Mouse (Mus musculus): ENCODE measurements at regions not wholly inside any gene's neighbourhood (a gene's known extent, or its start where the extent isn't known, plus 50 kb on each side); places are given as distances from the start of the nearest gene placed in this dataset.

DNA sequence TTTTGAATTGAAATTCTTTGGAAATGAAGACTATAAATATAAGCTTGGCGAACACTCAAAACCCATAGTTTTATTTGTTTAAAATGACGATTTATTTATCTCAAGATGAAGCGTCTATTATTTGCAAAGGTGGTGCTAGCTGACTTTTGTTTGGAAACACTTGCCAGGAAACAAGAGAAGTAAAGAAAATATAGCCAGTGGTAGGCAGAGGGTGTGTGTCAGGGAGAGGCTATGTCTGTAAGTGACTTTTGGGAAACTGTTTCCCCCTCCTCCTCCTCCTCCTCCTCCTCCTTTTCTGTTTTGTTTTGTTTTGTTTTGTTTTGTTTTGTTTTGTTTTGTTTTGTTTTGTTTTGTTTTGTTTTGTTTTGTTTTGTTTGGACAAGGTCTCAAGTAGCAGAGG is 62.2 kb upstream of the Egln3 start:
- H3K27ac ChIP-seq (replicated peaks) = no peak overlapping the region
- H3K36me3 ChIP-seq = no peaks in the 10 kb centered on the region
- no peak overlapping the region for H3K4me3 ChIP-seq
- H3K4me1 ChIP-seq = peaks cover 23% of the 10 kb centered on the region
- 84% methylated on average over 3 of the region's 3 CpGs for WGBS
- DNase-seq (ENCODE audit: low spot score) = no peak
- H3K9me3 ChIP-seq (replicated peaks) = no peaks in the 10 kb centered on the region
- no peaks in the 10 kb centered on the region; the same call in 1 of the 2 replicates for H3K27me3 ChIP-seq (ENCODE audit: low read depth, poor library complexity, severe bottlenecking)

DNA sequence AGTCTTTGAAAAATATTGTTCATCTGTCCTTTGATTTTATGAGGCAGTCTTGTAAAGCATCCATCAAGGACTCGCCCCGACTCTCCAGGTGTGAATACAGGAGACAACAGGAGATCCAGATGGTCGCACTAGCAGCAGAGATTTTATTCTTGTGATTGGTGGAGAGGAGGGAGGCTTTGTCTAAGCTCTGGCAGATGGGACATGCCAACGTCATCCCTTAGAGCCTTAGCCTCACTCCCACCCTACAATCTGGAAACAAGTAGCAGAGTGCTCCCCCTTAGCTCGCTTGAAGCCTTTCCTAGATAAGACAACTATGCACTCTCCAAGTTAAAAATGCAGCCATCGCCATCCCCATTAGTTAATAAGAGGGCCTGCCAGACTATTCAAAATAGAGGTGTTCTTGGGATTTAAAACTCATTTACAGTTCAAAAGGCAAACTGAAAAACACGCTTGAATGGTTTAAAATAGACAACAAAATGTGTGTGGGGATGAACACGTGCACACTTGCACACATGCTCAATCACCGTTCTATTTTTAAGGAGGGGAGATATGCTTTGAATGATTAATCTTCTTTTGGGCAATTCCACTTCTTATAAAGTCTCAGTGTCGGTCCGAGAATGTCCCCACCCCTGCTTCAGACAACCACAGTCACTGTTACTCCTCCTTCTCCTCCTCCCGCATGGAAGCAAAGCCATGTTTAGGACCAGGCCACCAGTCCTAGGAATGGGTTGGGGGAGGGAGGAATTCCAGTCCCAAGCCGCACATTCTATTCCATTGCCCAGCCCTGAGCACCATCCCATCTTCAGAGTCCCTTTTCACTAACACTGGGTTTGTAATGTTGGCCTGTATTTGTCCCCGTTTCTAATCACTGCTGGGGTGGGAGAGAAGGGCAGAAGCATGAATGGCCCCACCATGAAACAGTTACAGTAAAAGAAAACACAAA is 61.5 kb upstream of the Egln3 start:
- no peak for DNase-seq (ENCODE audit: low spot score)
- H3K27me3 ChIP-seq (ENCODE audit: low read depth, poor library complexity, severe bottlenecking) = no peaks in the 10 kb centered on the region; the same call in 1 of the 2 replicates
- 68% methylated on average over 14 of the region's 14 CpGs for WGBS

DNA sequence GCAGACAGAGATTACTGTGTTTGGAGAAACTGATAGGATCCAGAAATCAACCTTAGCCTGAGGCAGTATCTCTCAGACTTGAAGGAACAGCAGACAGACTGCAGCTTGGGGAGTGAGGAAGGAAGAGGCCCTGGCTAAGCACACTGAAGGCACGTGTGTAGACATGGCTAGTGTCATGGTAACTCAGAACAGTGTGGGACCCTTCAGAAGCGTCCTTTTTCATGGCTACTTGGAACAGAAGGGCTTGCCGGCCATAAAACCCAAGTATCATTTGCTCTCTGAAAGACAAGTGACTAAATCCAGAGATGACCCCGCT is 60.7 kb upstream of the Egln3 start:
- WGBS = 74% methylated on average over 4 of the region's 4 CpGs
- no peaks in the 10 kb centered on the region for H3K36me3 ChIP-seq
- no peak for DNase-seq (ENCODE audit: low spot score)
- H3K27ac ChIP-seq (replicated peaks) = peak overlapping the region; percentile 61
- peaks cover 23% of the 10 kb centered on the region for H3K4me1 ChIP-seq
- H3K4me3 ChIP-seq = no peak overlapping the region
- H3K27me3 ChIP-seq (ENCODE audit: low read depth, poor library complexity, severe bottlenecking) = no peaks in the 10 kb centered on the region; the same call in 1 of the 2 replicates
- no peaks in the 10 kb centered on the region for H3K9me3 ChIP-seq (replicated peaks)

More for the DNA sequence above, 61.5 kb upstream of the Egln3 start:
- H3K4me3 ChIP-seq = no peak overlapping the region
- peaks cover 23% of the 10 kb centered on the region for H3K4me1 ChIP-seq
- H3K27ac ChIP-seq (replicated peaks) = peak overlapping the region; percentile 61; the same call in 1 of the 2 replicates
- no peaks in the 10 kb centered on the region for H3K9me3 ChIP-seq (replicated peaks)
- no peaks in the 10 kb centered on the region for H3K36me3 ChIP-seq

DNA sequence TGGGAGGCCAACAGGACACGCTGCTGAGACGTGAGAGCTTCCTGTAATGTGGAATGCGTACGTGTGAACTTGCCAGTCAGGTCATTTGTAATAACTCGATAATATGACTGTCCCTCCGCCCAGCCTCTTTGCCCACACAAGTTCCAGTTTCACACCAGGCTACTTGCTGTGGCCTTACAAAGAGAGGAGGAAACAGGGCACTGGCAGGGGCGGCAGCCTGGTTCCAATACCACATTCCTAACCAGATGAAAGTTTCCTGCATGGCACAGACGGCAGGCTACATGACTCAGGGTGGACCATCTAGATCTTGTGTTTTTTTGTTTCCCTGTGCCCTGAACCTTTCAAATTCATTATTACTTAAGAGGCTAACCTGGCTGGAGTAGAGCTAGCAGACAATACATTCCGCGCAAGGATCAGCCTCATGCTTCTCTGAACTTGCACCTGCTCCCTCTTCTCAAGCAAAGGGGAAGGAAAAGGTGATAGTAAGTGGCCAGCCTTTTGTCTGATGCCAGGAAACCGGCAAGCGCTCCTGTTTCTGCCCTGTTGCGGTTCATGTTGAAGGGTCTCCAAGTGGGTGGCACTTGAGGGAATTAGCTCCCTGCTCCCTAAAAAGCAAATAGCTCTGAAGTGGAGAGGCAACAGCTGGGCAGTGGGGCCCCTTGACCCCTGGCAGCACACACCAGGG is 60.2 kb upstream of the Egln3 start:
- H3K4me1 ChIP-seq = peaks cover 23% of the 10 kb centered on the region
- H3K9me3 ChIP-seq (replicated peaks) = no peaks in the 10 kb centered on the region
- H3K27me3 ChIP-seq (ENCODE audit: low read depth, poor library complexity, severe bottlenecking) = no peaks in the 10 kb centered on the region; the same call in 1 of the 2 replicates
- H3K27ac ChIP-seq (replicated peaks) = peak overlapping the region; percentile 61
- WGBS = 72% methylated on average over 13 of the region's 13 CpGs
- H3K4me3 ChIP-seq = no peak overlapping the region
- no peaks in the 10 kb centered on the region for H3K36me3 ChIP-seq
- peak; percentile 17 for DNase-seq (ENCODE audit: low spot score)

DNA sequence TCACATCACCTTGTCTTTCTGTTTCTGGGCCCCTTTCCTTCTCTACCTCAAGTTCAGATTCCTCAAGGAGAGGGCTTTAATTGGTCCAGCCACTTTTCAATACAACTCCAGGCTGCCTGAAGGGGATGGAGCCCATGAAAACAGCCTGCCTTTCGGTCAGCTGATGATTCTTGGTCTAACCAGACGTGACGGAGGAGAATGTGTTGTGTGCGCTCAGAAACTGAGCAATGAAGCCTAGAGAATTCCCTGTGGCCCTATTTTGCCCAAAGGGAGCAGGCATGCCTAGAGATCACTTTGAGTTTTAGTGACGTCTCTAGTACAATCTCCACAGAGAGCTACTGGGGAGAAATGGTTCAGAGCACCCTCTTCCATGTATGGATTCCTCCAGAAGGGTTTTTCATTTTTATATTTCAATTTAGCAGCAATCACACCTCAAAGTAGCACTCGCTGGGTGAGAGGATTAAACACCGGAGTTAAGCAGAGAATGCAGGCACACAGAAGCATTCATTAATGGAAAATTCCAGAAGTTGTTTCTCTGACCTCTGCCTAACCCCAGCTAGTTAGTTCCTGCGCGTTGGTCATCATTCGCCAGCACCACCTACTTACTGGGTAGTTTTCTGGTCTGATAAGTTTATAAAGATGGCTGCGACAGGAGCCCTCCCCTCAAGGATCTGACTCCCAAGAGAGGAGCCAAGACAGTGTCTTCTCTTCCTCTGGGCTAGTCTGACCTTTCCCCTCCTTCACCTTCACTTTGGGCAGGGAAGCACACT is 58.8 kb upstream of the Egln3 start:
- Histone ChIP-seq H3K27me3 (ENCODE audit: low read depth, poor library complexity, severe bottlenecking) (no peaks in the 10 kb centered on the region; the same call in 1 of the 2 replicates), H3K36me3 (no peaks in the 10 kb centered on the region), H3K9me3 (replicated peaks) (no peaks in the 10 kb centered on the region; the same call in 1 of the 2 replicates), H3K27ac (replicated peaks) (no peak overlapping the region), H3K4me1 (peaks cover 23% of the 10 kb centered on the region), H3K4me3 (no peak overlapping the region)
- no peak for DNase-seq (ENCODE audit: low spot score)
- 85% methylated on average over 11 of the region's 11 CpGs for WGBS

DNA sequence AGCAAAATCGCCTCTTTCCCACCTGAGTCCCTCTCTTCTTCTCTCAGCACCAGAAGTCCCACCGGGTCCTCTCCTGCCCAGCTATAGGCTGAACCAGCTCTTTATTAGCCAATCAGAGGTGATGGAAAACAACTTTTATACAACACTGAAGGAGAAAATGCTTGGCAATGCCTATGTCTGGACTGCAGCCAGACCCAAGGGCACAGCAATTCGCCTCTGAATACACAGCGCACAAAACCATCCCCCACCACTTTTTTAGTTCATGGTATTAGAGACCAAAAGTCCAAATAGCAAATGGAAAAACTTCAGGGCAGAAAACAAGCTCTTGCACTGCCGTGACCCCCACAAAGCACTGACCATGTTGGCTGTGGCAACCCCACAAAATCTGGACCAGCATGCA is 57.8 kb upstream of the Egln3 start:
- no peak for DNase-seq (ENCODE audit: low spot score)
- no peaks in the 10 kb centered on the region; the same call in 1 of the 2 replicates for H3K27me3 ChIP-seq (ENCODE audit: low read depth, poor library complexity, severe bottlenecking)
- no peaks in the 10 kb centered on the region; the same call in 1 of the 2 replicates for H3K9me3 ChIP-seq (replicated peaks)
- no peak overlapping the region for H3K27ac ChIP-seq (replicated peaks)
- H3K4me3 ChIP-seq = no peak overlapping the region
- peaks cover 26% of the 10 kb centered on the region for H3K4me1 ChIP-seq
- 91% methylated on average over 5 of the region's 5 CpGs for WGBS
- H3K36me3 ChIP-seq = no peaks in the 10 kb centered on the region

DNA sequence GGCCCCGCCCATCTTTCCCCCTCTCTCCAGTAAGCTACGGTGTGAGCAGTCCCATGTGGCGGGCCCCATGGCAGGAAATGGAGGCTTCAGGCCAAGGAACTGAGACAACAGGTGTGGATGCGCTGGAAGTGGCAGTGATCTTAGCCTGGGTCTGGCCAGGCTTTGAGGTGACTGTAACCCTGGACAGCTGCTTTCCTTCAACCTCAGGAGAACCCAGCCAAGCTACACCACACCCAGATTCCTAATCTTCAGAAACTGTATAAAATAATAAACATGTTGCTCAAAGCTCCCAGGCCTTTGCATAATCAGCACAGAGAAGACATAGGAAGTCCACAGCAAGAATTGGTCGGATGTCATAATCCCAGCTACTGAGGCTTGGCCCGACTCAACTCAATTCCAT is 56.8 kb upstream of the Egln3 start:
- 76% methylated on average over 6 of the region's 6 CpGs for WGBS
- Histone ChIP-seq H3K4me1 (peaks cover 24% of the 10 kb centered on the region), H3K9me3 (replicated peaks) (no peaks in the 10 kb centered on the region; the same call in 1 of the 2 replicates), H3K36me3 (no peaks in the 10 kb centered on the region), H3K27me3 (ENCODE audit: low read depth, poor library complexity, severe bottlenecking) (no peaks in the 10 kb centered on the region; the same call in 1 of the 2 replicates), H3K4me3 (no peak overlapping the region), H3K27ac (replicated peaks) (no peak overlapping the region)
- no peak for DNase-seq (ENCODE audit: low spot score)

DNA sequence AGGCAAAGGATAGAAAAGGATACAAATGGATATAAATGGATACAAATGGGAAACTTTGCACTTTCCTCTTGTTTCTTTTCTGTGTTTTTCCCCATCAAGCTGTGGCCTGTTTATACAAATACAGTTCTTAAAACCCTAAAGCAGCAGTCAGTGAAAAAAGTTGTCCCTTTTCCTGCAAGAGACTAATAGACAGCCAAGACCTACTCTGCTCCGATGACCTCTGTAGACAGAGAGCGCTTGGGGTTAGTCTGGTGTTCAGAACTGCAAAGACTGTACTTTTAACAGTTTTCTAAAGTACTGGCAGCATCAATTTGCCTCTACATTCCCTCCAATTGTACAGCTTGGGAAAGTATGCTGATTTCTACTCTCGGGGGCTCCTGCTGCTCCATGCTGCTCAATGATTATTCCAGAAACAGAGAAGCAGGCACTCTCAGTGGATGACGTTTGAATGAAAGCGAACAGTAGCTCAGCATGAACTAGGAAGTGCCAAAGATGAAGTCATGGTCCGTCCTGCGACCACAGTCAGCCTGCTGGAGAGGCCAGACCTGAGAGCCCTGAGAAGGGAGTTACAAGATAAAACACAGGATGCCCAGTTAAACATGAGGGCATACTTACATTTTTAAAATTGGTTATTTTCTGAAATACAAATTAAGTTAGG is 54.2 kb upstream of the Egln3 start:
- no peaks in the 10 kb centered on the region; the same call in 1 of the 2 replicates for H3K27me3 ChIP-seq (ENCODE audit: low read depth, poor library complexity, severe bottlenecking)
- no peaks in the 10 kb centered on the region for H3K36me3 ChIP-seq
- WGBS = 70% methylated on average over 7 of the region's 7 CpGs
- H3K27ac ChIP-seq (replicated peaks) = no peak overlapping the region
- no peak for DNase-seq (ENCODE audit: low spot score)
- peaks cover 3% of the 10 kb centered on the region for H3K4me1 ChIP-seq
- no peaks in the 10 kb centered on the region; the same call in 1 of the 2 replicates for H3K9me3 ChIP-seq (replicated peaks)
- H3K4me3 ChIP-seq = no peak overlapping the region

DNA sequence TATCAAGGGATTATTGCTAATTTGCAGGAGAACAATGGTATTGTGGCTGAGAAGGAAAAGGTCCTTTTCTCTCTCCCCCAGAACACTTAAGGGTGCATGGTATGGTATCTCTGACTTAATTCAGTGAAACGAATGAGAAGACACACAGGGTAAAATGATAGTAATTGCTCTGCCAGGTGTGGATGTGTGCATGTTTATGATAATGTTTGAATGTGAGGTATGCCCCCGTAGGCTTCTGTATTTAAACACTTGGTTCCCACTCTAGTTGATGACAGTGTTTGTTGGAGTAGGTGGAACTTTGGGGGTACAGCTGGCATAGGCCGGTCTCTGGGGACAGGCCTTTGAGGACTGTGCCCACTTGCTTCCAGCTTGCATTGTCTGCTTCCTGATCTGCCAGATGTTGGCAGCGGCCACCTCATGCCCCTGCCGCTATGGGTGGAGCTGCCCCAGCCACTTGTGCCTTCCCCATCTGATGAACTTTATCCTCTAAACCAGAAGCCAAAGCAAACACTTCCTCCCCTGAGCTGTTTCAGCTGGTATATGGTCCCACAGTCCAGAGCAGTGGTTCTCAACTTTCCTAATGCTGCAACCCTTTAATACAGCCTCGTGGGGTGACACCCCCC is 53.0 kb upstream of the Egln3 start:
- 79% methylated on average over 6 of the region's 6 CpGs for WGBS
- Histone ChIP-seq H3K4me3 (no peak overlapping the region), H3K27me3 (ENCODE audit: low read depth, poor library complexity, severe bottlenecking) (no peaks in the 10 kb centered on the region; the same call in 1 of the 2 replicates), H3K36me3 (no peaks in the 10 kb centered on the region), H3K4me1 (peaks cover 3% of the 10 kb centered on the region; the same call in 1 of the 2 replicates), H3K27ac (replicated peaks) (no peak overlapping the region), H3K9me3 (replicated peaks) (no peaks in the 10 kb centered on the region; the same call in 1 of the 2 replicates)
- DNase-seq (ENCODE audit: low spot score) = no peak

Measured in midbrain, embryonic 10.5 days (tissue).